ENCODE assay signal across 32 mouse cellular contexts in genomic region chr9:120009226-120009841, GRCm38 (mm10). TPM values are rescaled to one million over a fixed set of nuclear protein-coding genes. Genes with fewer than 3 reads are reported as not detected.
DNase-seq lines count a peak whose midpoint lies in the region; ATAC-seq and TF ChIP-seq lines count a peak whose summit lies in the region.
"Had no signal": no experiment of that assay in that cellular context is flagged by ENCODE, and none has a peak within 500 bp of the region (broad histone marks: within the 10 kb centered on the region; RNA-seq: fewer than 3 reads in every experiment).

No protein-coding gene starts in this region.

- intact Hi-C loops in heart, postnatal 14 days (cut with DNase I), result no loop called here

- no peak overlapping the region for H3K4me3 ChIP-seq in heart, embryonic 13.5 days
- peak overlapping the region; percentile 52 for H3K4me3 ChIP-seq in testis, adult 2 months (ENCODE audit: control insufficient read depth, low read depth, low read length)
- H3K4me3 ChIP-seq: erythroblast, embryonic 14.5 days; intestine, embryonic 15.5 days; liver, embryonic 13.5 days; megakaryocyte, embryonic 14.5 days; midbrain, embryonic 12.5 days; myocyte; neural tube, embryonic 12.5 days had no signal

- no peak for ATAC-seq in CD4-positive, CD25-positive, alpha-beta regulatory T cell, adult 4 months
- ATAC-seq in heart, embryonic 13.5 days (ENCODE audit: extremely low read depth, insufficient number of reproducible peaks, low FRiP score, low TSS enrichment), result no peak
- ATAC-seq: forebrain, embryonic 16.5 days; hindbrain, embryonic 16.5 days; intestine, embryonic 15.5 days had no signal

- TF ChIP-seq POLR2A in testis, adult 2 months (IDR thresholded peaks at IDR 0.05; ENCODE audit: control insufficient read depth, low read depth, low read length), result no peak

- TF ChIP-seq CTCF in testis, adult 2 months (IDR thresholded peaks at IDR 0.05; ENCODE audit: control insufficient read depth, insufficient read depth, insufficient replicate concordance, low read depth, low read length), result no peak

- 0 out of 2 replicates have a peak overlapping the region, but pooled peaks have one; percentile 89 for H3K27ac ChIP-seq in heart, embryonic 13.5 days (replicated peaks)
- no peak overlapping the region for H3K27ac ChIP-seq in testis, adult 2 months (ENCODE audit: control insufficient read depth, insufficient read depth, low read depth, low read length)
- H3K27ac ChIP-seq: liver, embryonic 13.5 days; midbrain, embryonic 12.5 days; neural tube, embryonic 12.5 days had no signal

- H3K27me3 ChIP-seq in heart, embryonic 13.5 days (replicated peaks), result no peaks in the 10 kb centered on the region
- no peaks in the 10 kb centered on the region for H3K27me3 ChIP-seq in testis, adult 2 months (ENCODE audit: control insufficient read depth, insufficient read depth, low read length)
- H3K27me3 ChIP-seq: intestine, embryonic 15.5 days had no signal

- 75% methylated on average over 7 of the region's 7 CpGs for WGBS in heart, embryonic 13.5 days

- peaks cover 33% of the 10 kb centered on the region for H3K4me1 ChIP-seq in heart, embryonic 13.5 days
- H3K4me1 ChIP-seq in testis, adult 2 months (ENCODE audit: control insufficient read depth, insufficient read depth, low read length), result peaks cover 11% of the 10 kb centered on the region
- H3K4me1 ChIP-seq: neural tube, embryonic 12.5 days had no signal

- peaks cover 26% of the 10 kb centered on the region for H3K36me3 ChIP-seq in heart, embryonic 13.5 days
- no peaks in the 10 kb centered on the region for H3K36me3 ChIP-seq in testis, adult 2 months (ENCODE audit: control insufficient read depth, insufficient read depth, low read length)
- H3K36me3 ChIP-seq: intestine, embryonic 15.5 days; liver, embryonic 13.5 days; midbrain, embryonic 12.5 days; neural tube, embryonic 12.5 days had no signal

- H3K4me2 ChIP-seq in heart, embryonic 13.5 days, result no peak overlapping the region
- H3K4me2 ChIP-seq: heart, embryonic 11.5 days; intestine, embryonic 15.5 days; liver, embryonic 13.5 days; lung, embryonic 14.5 days; midbrain, embryonic 12.5 days; neural tube, embryonic 12.5 days had no signal

- H3K9me3 ChIP-seq in heart, embryonic 13.5 days, result peaks cover 4% of the 10 kb centered on the region; the same call in 1 of the 2 replicates
- H3K9me3 ChIP-seq: intestine, embryonic 15.5 days; liver, embryonic 13.5 days had no signal

- H3K9ac ChIP-seq in heart, embryonic 13.5 days, result no peak overlapping the region
- H3K9ac ChIP-seq: intestine, embryonic 15.5 days; liver, embryonic 13.5 days; lung, embryonic 14.5 days; midbrain, embryonic 12.5 days; neural tube, embryonic 12.5 days had no signal

- peak; percentile 57 for DNase-seq in CD4-positive, CD25-positive, alpha-beta regulatory T cell, adult 2 months (ENCODE audit: low read depth, low spot score)
- DNase-seq in heart, postnatal 14 days, result no peak
- DNase-seq in testis, postnatal 10 days (ENCODE audit: low spot score), result no peak
- DNase-seq in MN1 (ENCODE audit: low spot score), result no peak
- DNase-seq: adrenal gland, postnatal 10 days; cerebellum, adult 11 months; cerebellum, adult 9-10 months; gastrocnemius, postnatal 14 days; kidney, postnatal 36 days; layer of hippocampus, postnatal 36 days; left cerebral cortex, postnatal 4 days; liver, embryonic 13.5 days; lung, embryonic 14.5 days; lung, postnatal 4 days; right cerebral cortex, postnatal 4 days had no signal

RNA-seq across cellular contexts. Expression of gene Xirp1, which starts 14.1 kb away (rescaled TPM):
- not detected for polyA plus RNA-seq in CD4-positive, CD25-positive, alpha-beta regulatory T cell, adult 4 months (2017; shearing (Covaris generic))
- polyA plus RNA-seq in heart, embryonic 13.5 days (2015; fragmentation: Nextera tagmentation; extraction: Ambion mirVana), result 44.6 and 47.2 TPM in 2 replicates
- 100 to 1,000 TPM; 105 to 114 TPM for total RNA-seq in heart, postnatal 14 days (2021)
- 0.67 and 0.90 TPM in 2 replicates for polyA plus RNA-seq in testis, adult 2 months (2012; rRNA removed)
- total RNA-seq: common myeloid progenitor, adult 5-6 weeks; granulocyte monocyte progenitor cell, adult 5-6 weeks had no signal
- polyA plus RNA-seq: erythroblast, embryonic 14.5 days; forebrain, embryonic 11.5 days; forebrain, embryonic 16.5 days; hindbrain, embryonic 11.5 days; hindbrain, embryonic 16.5 days; midbrain, embryonic 12.5 days; midbrain, postnatal 0 days had no signal

RNA-seq across cellular contexts. Expression of gene Csrnp1, which starts 24.9 kb away (rescaled TPM):
- 10 to 100 TPM; 22.7 to 89.4 TPM for polyA plus RNA-seq in CD4-positive, CD25-positive, alpha-beta regulatory T cell, adult 4 months (2017; shearing (Covaris generic))
- polyA plus RNA-seq in heart, embryonic 13.5 days (2015; fragmentation: Nextera tagmentation; extraction: Ambion mirVana), result 5.7 and 6.8 TPM in 2 replicates
- total RNA-seq in heart, postnatal 14 days (2021), result 10 to 100 TPM; 15.8 to 21.4 TPM
- 99.8 and 99.9 TPM in 2 replicates for polyA plus RNA-seq in testis, adult 2 months (2012; rRNA removed)

Comparison
In these comparisons a context has a peak if more than half of its experiments do, and no peak if none do; other contexts are left out.
1. RNA of gene Xirp1, which starts 14.1 kb away (polyA plus RNA-seq): 44.6 to 47.2 TPM in heart, embryonic 13.5 days; 0.67 to 0.90 TPM in testis, adult 2 months and not detected in CD4-positive, CD25-positive, alpha-beta regulatory T cell, adult 4 months; every median in the first group is over 10 times any median in the second.